Mouse (Mus musculus): ENCODE data around the gene Jak2. TPM values are rescaled to one million over a fixed set of nuclear protein-coding genes. Genes with fewer than 3 reads are reported as not detected.

The Jak2 gene
- total and polyA plus RNA-seq, 3 experiments: 26.4 to 78.6 (median 30.2) TPM

DNA sequence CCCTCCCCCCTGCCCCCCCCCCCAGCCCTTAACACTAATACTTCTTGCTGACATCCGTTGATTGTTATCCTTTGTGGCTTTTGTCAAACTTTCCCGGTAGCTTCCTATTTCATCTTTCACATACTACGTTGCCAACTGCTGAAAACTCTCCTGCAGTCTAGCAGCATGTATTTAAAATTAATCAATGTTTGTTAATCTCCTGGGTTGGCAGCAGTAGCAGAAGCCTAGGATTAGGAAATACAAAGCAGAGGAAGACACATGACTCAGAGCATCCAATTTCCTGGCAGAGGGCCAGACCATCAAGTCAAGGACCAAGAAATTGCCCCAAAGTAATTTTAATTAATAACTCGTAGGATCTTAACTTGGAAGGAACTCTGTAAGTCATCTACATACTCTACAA is 29.8 kb upstream of the Jak2 start:
- Histone ChIP-seq H3K4me1 (ENCODE audit: control insufficient read depth in 1 of 2, insufficient read depth in 2 of 2, low read length in 2 of 2) (peaks cover 9 to 16% of the 10 kb centered on the region in 2 experiments), H3K4me3 (ENCODE audit: control insufficient read depth in 1 of 2, insufficient read depth in 1 of 2, low read depth in 2 of 2, low read length in 2 of 2) (no peak overlapping the region), H3K79me2 (ENCODE audit: control insufficient read depth, insufficient read depth, low read length, poor library complexity) (no peaks in the 10 kb centered on the region), H3K27ac (ENCODE audit: control insufficient read depth, low read depth, low read length) (no peak overlapping the region), H3K36me3 (ENCODE audit: control insufficient read depth in 1 of 2, insufficient read depth in 2 of 2, low read length in 2 of 2) (peaks cover 0 to 32% of the 10 kb centered on the region in 2 experiments; a peak in 2 of 4 replicates), H3K9ac (ENCODE audit: control insufficient read depth, low read depth, low read length, poor library complexity, severe bottlenecking) (no peak overlapping the region), H3K9me3 (replicated peaks; ENCODE audit: insufficient read depth, low read length) (no peaks in the 10 kb centered on the region), H3K27me3 (ENCODE audit: control insufficient read depth in 1 of 2, insufficient read depth in 2 of 2, low read length in 2 of 2) (no peaks in the 10 kb centered on the region)
- DNase-seq (ENCODE audit: low read depth, low spot score): peak; percentile 90
- 0 out of 2 replicates have a peak, but pooled peaks have one; percentile 70 for TF ChIP-seq MAZ (IDR thresholded peaks at IDR 0.05; ENCODE audit: low read depth, low read length)
- TF ChIP-seq UBTF (IDR thresholded peaks at IDR 0.05; ENCODE audit: borderline replicate concordance, insufficient read depth, low read depth, low read length): no peak
- no peak for TF ChIP-seq ZNF384 (IDR thresholded peaks at IDR 0.05; ENCODE audit: low read depth, low read length)
- TF ChIP-seq CHD2 (IDR thresholded peaks at IDR 0.05; ENCODE audit: low read length): no peak
- 0 out of 2 replicates have a peak, but pooled peaks have one; percentile 49 for TF ChIP-seq MAFK (IDR thresholded peaks at IDR 0.05; ENCODE audit: borderline replicate concordance, low read depth, low read length)
- peak; percentile 99 for TF ChIP-seq RCOR1 (IDR thresholded peaks at IDR 0.05; ENCODE audit: low read depth, low read length)
- no peak for TF ChIP-seq TBP (IDR thresholded peaks at IDR 0.05; ENCODE audit: low read depth, low read length)
- TF ChIP-seq JUND (IDR thresholded peaks at IDR 0.05; ENCODE audit: low read depth, low read length): no peak
- TF ChIP-seq GATA1 (IDR thresholded peaks at IDR 0.05; ENCODE audit: low read depth, low read length): peak; percentile 65
- TF ChIP-seq POLR2AphosphoS2 (IDR thresholded peaks at IDR 0.05; ENCODE audit: low read length): no peak
- TF ChIP-seq POLR2A (IDR thresholded peaks at IDR 0.05; ENCODE audit: control insufficient read depth in 1 of 2, insufficient read depth in 1 of 2, low read depth in 1 of 2, low read length in 2 of 2, poor library complexity in 1 of 2): no peak
- TF ChIP-seq TAL1 (IDR thresholded peaks at IDR 0.05; ENCODE audit: low read length): no peak
- TF ChIP-seq MAX (IDR thresholded peaks at IDR 0.05; ENCODE audit: low read length): peak; percentile 41; the same call in 1 of the 2 replicates
- no peak for TF ChIP-seq USF2 (IDR thresholded peaks at IDR 0.05; ENCODE audit: borderline replicate concordance in 1 of 2, insufficient read depth in 1 of 2, low read depth in 1 of 2, low read length in 2 of 2)
- no peak for TF ChIP-seq NRF1 (IDR thresholded peaks at IDR 0.05; ENCODE audit: insufficient read depth, low read depth, low read length, poor library complexity, severe bottlenecking)
- no peak for TF ChIP-seq RAD21 (IDR thresholded peaks at IDR 0.05; ENCODE audit: low read depth, low read length)
- TF ChIP-seq POLR2AphosphoS5 (IDR thresholded peaks at IDR 0.05; ENCODE audit: borderline replicate concordance, low read depth, low read length): no peak
- no peak for TF ChIP-seq ZC3H11A (IDR thresholded peaks at IDR 0.05; ENCODE audit: low read depth, low read length)
- no peak for TF ChIP-seq CTCF (IDR thresholded peaks at IDR 0.05 in 2 of 3, conservative IDR thresholded peaks at IDR 0.05 in 1 of 3; ENCODE audit: control insufficient read depth in 1 of 3, insufficient read depth in 1 of 3, low read depth in 2 of 3, low read length in 3 of 3, poor library complexity in 1 of 3, severe bottlenecking in 1 of 3)
- TF ChIP-seq BHLHE40 (IDR thresholded peaks at IDR 0.05; ENCODE audit: borderline replicate concordance, low read depth, low read length): peak; percentile 73; the same call in 1 of the 2 replicates
- no peak for TF ChIP-seq GABPA (IDR thresholded peaks at IDR 0.05; ENCODE audit: low read depth, low read length)
- no peak for TF ChIP-seq NELFE (IDR thresholded peaks at IDR 0.05; ENCODE audit: low read depth, low read length)
- no peak for TF ChIP-seq MYB (IDR thresholded peaks at IDR 0.05; ENCODE audit: low read depth, low read length)
- TF ChIP-seq ELF1 (IDR thresholded peaks at IDR 0.05; ENCODE audit: low read depth, low read length): 0 out of 2 replicates have a peak, but pooled peaks have one; percentile 20
- TF ChIP-seq ETS1 (IDR thresholded peaks at IDR 0.05; ENCODE audit: low read depth, low read length): peak; percentile 82
- TF ChIP-seq MYC (IDR thresholded peaks at IDR 0.05; ENCODE audit: low read depth, low read length): peak; percentile 54; the same call in 1 of the 2 replicates
- TF ChIP-seq USF1 (IDR thresholded peaks at IDR 0.05; ENCODE audit: low read depth, low read length): peak; percentile 84
- TF ChIP-seq MXI1 (IDR thresholded peaks at IDR 0.05; ENCODE audit: low read depth, low read length): peak; percentile 66
- TF ChIP-seq SMC3 (IDR thresholded peaks at IDR 0.05; ENCODE audit: low read depth, low read length): no peak
- no peak for TF ChIP-seq KAT2A (conservative IDR thresholded peaks at IDR 0.05; ENCODE audit: low read depth, low read length)
- TF ChIP-seq CHD1 (IDR thresholded peaks at IDR 0.05; ENCODE audit: low read depth, low read length): no peak
- TF ChIP-seq E2F4 (IDR thresholded peaks at IDR 0.05; ENCODE audit: borderline replicate concordance, low read depth, low read length): no peak
- no peak for TF ChIP-seq ZMIZ1 (IDR thresholded peaks at IDR 0.05; ENCODE audit: low read depth, low read length)
- TF ChIP-seq ZKSCAN1 (IDR thresholded peaks at IDR 0.05; ENCODE audit: low read depth, low read length): no peak
- peak; percentile 48 for TF ChIP-seq TCF12 (IDR thresholded peaks at IDR 0.05; ENCODE audit: low read depth, low read length)
- no peak for TF ChIP-seq MEF2A (IDR thresholded peaks at IDR 0.05; ENCODE audit: extremely low read depth, insufficient replicate concordance, low read depth, low read length, poor library complexity, severe bottlenecking)
- TF ChIP-seq HCFC1 (IDR thresholded peaks at IDR 0.05; ENCODE audit: low read depth, low read length): no peak
- TF ChIP-seq EP300 (IDR thresholded peaks at IDR 0.05; ENCODE audit: low read depth in 1 of 2, low read length in 2 of 2): peak; percentile 46 to 71; a peak in 3 of 4 replicates

Measured in MEL (cell line).